Mouse (Mus musculus): ENCODE results near the gene Jag2. TPM values are rescaled to one million over a fixed set of nuclear protein-coding genes. Genes with fewer than 3 reads are reported as not detected.

Jag2 gene
- total RNA-seq (2015) (0.64 and 0.78 TPM in 2 replicates), total RNA-seq (2017) (2.4 and 4.5 TPM in 2 replicates)

GRCm38 (mm10) chr12:112929562-112930352, at the start of gene Jag2:
Gene Jag2 (minus strand): TSS chr12:112929776.
- peak; percentile 38 for ATAC-seq (replicated peaks; ENCODE audit: poor library complexity)

- ATAC-seq (replicated peaks; ENCODE audit: poor library complexity) = no peak
These were observed 47.6 kb upstream of the Jag2 start for GRCm38 (mm10) chr12:112977156-112977555.

GRCm38 (mm10) chr12:112976371-112977073, 46.9 kb upstream of the Jag2 start, which contains the start of gene Btbd6:
Gene Btbd6 (plus strand): TSS chr12:112976482.
- peak; percentile 89 for ATAC-seq (replicated peaks; ENCODE audit: poor library complexity)

- no peak for ATAC-seq (replicated peaks; ENCODE audit: poor library complexity)
These were observed 45.2 kb upstream of the Jag2 start for GRCm38 (mm10) chr12:112974736-112975135.

GRCm38 (mm10) chr12:112969616-112970015, 40.0 kb upstream of the Jag2 start:
- ATAC-seq (replicated peaks; ENCODE audit: poor library complexity) = no peak

- ATAC-seq (replicated peaks; ENCODE audit: poor library complexity) = no peak
These were observed 39.4 kb upstream of the Jag2 start for GRCm38 (mm10) chr12:112968943-112969342.

GRCm38 (mm10) chr12:112965783-112966182, 36.2 kb upstream of the Jag2 start:
- no peak for ATAC-seq (replicated peaks; ENCODE audit: poor library complexity)

- ATAC-seq (replicated peaks; ENCODE audit: poor library complexity) = no peak
These were observed 32.3 kb upstream of the Jag2 start for GRCm38 (mm10) chr12:112961872-112962271.

GRCm38 (mm10) chr12:112961428-112961827, 31.9 kb upstream of the Jag2 start:
- no peak for ATAC-seq (replicated peaks; ENCODE audit: poor library complexity)

GRCm38 (mm10) chr12:112959421-112959820, 29.8 kb upstream of the Jag2 start:
- ATAC-seq (replicated peaks; ENCODE audit: poor library complexity) = no peak

- ATAC-seq (replicated peaks; ENCODE audit: poor library complexity) = peak; percentile 53
These were observed 28.7 kb upstream of the Jag2 start for GRCm38 (mm10) chr12:112958303-112958702.

GRCm38 (mm10) chr12:112955800-112956199, 26.2 kb upstream of the Jag2 start:
- peak; percentile 71 for ATAC-seq (replicated peaks; ENCODE audit: poor library complexity)

GRCm38 (mm10) chr12:112952926-112953565, 23.5 kb upstream of the Jag2 start:
- ATAC-seq (replicated peaks; ENCODE audit: poor library complexity) = no peak

- ATAC-seq (replicated peaks; ENCODE audit: poor library complexity) = no peak
These were observed 22.9 kb upstream of the Jag2 start for GRCm38 (mm10) chr12:112952433-112952832.

GRCm38 (mm10) chr12:112951150-112951842, 21.7 kb upstream of the Jag2 start:
- ATAC-seq (replicated peaks; ENCODE audit: poor library complexity) = no peak

- ATAC-seq (replicated peaks; ENCODE audit: poor library complexity) = no peak
These were observed 21.2 kb upstream of the Jag2 start for GRCm38 (mm10) chr12:112950761-112951129.

- peak; percentile 73 for ATAC-seq (replicated peaks; ENCODE audit: poor library complexity)
These were observed 20.6 kb upstream of the Jag2 start for GRCm38 (mm10) chr12:112950040-112950760.

GRCm38 (mm10) chr12:112947307-112947706, 17.7 kb upstream of the Jag2 start:
- ATAC-seq (replicated peaks; ENCODE audit: poor library complexity) = peak; percentile 39

- ATAC-seq (replicated peaks; ENCODE audit: poor library complexity) = no peak
These were observed 14.1 kb upstream of the Jag2 start for GRCm38 (mm10) chr12:112943669-112944068.
